14 mouse cellular contexts compared by ENCODE assay signal in the genomic region with DNA sequence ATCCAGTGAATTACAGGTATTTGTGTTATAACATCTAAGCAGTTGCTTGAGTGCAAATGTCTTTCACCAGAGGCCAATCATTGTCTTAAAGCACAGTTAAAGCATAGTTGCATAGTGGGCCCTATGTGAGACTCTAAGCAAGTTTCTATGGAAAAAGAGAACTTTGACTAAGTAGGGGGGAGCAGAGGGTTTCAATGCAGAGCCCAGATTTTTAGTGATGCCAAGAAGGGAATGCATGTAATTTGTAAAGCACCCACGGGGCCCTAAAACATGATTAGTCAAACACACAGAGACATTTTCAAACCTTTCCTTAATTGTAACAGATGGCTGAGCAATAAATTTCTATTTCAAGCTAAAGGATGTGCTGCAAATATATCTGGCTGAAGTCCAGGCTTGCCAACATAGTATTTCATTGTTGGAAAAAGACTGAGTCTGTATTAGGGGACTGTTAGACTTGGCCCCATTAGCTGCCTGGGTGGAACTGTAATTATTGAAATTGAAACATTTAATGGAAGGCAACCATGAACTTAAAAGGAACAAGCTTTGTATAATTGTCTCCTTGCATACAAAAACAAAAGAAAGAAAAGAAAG.
DNase-seq lines count a peak whose midpoint lies in the region.
"Had no signal": no experiment of that assay in that cellular context is flagged by ENCODE, and none has a peak within 500 bp of the region (broad histone marks: within the 10 kb centered on the region; RNA-seq: fewer than 3 reads in every experiment).

No protein-coding gene starts in this region.

- peak; percentile 13 for DNase-seq in cerebellum, adult 8-10 months
- no peak for DNase-seq in cerebellum, postnatal 4 days (ENCODE audit: low spot score in 2 of 2)
- DNase-seq in layer of hippocampus, adult 11-12 months (ENCODE audit: low spot score) = peak; percentile 48
- no peak for DNase-seq in layer of hippocampus, postnatal 10 days (ENCODE audit: low spot score in 2 of 2)
- DNase-seq in Muller cell, postnatal 12 days (ENCODE audit: inconsistent ontology term) = peak; percentile 50
- DNase-seq in layer of hippocampus, adult 8-10 months (ENCODE audit: low spot score in 2 of 2) = peak; percentile 18 to 33
- DNase-seq in heart, adult 11 months = no peak
- DNase-seq in adrenal gland, adult 2 months = no peak
- DNase-seq: adrenal gland, adult 8-10 months; heart, postnatal 4 days; kidney, adult 18-20 months; kidney, postnatal 10 days; left cerebral cortex, postnatal 4 days; lung, postnatal 10 days had no signal

Comparison
In these comparisons a context has a peak if more than half of its experiments do, and no peak if none do; other contexts are left out.
1. DNase-seq: peak in cerebellum, adult 8-10 months (single experiment), layer of hippocampus, adult 11-12 months (single experiment), Muller cell, postnatal 12 days (single experiment) and layer of hippocampus, adult 8-10 months (2 of 2); none in cerebellum, postnatal 4 days (0 of 2), layer of hippocampus, postnatal 10 days (0 of 2), heart, adult 11 months (single experiment) and adrenal gland, adult 2 months (single experiment).